Mouse (Mus musculus): ENCODE data around the gene Ccnb1ip1. TPM values are rescaled to one million over a fixed set of nuclear protein-coding genes. Genes with fewer than 3 reads are reported as not detected.

Ccnb1ip1 gene
- polyA plus RNA-seq (2017; shearing (Covaris generic)) = under 1 TPM in 1 of 2 experiments, not detected in 1; 0.37 TPM

DNA sequence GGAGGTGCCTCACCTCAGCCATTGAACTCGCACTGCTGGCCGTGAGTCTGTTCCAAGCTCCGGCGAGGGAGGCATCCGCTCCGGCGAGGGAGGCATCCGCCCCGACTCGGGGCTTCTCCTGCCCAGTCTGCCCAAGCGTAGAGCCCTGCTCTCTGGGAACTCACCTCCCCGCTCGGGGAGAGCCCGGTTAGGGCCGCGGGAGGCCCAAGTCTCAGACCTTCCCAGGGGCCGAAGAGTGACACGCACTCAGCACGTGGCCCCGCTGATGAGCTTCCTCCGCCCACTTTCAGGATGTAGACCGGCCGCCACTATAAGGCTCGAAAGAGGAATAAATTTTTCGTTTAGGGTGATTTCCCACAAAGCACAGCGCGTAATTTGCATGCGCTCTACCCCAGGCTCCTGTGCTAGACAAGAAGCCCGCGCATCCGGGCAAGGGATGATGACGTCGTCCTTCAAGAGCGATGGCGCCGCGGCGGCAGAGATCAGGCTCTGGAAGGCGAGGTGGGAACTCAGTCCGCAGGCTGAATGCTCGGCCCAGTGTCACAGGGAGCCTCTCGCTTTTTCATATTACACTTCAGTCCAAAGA is at the start of gene Ccnb1ip1, which contains the start of gene Parp2:
TSS of gene Ccnb1ip1 (minus strand) at position 246 of the 586 bp plus-strand sequence.
TSS of gene Parp2 (plus strand) at position 355 of the 586 bp plus-strand sequence.

DNA sequence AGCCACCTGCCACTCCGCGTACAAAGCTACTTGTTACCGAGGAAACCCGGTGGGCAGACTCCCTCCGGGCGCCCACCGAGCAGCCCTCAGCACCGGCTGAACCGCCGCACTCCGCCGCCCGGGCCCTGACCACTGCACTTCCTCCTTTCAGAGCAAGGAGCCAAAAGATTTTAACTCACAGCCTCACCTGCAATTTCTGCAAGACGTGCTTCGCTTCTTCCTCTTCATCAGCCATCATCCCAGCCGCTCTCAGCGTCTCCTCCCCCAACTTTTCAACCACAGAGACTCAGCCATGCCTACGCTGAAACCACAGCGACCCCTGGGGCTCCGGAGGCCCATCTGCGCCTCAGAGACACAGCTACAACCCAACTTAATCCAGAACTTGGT is 22.3 kb downstream of the Ccnb1ip1 start, which contains the start of gene Ttc5:
TSS of gene Ttc5 (minus strand) at position 269 of the 387 bp plus-strand sequence.

DNA sequence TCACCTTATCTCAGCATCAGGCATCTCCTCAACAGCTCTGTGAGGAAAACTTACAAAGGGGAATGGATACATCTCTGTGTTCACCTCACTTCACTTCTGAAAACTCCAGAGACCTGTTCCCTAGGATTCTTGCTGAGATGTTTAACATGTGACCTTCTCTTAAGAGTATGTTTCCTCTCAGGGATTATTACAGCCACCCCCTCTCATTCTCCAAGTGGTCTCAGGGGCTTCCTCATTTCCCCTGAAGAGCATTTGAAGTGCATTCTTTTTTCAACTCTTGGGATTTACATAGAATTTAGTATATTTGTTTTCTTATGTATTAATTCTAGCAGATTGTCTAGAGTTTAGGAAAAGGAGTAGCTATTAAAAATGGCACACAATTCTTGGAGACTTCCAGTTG is 62.5 kb downstream of the Ccnb1ip1 start, which contains the start of gene Olfr749:
TSS of gene Olfr749 (minus strand) at position 101 of the 400 bp plus-strand sequence.

Other genes starting within 250 kb of the Ccnb1ip1 start
- gene Olfr744, start 192.9 kb downstream of the Ccnb1ip1 start, polyA plus RNA-seq (2017; shearing (Covaris generic)) = not detected
- gene Olfr745, start 168.3 kb downstream of the Ccnb1ip1 start, polyA plus RNA-seq (2017; shearing (Covaris generic)) = 1 to 10 TPM in 1 of 2 experiments, under 1 TPM in 1; 0.19 to 1.2 TPM
- gene Olfr746, start 160.6 kb downstream of the Ccnb1ip1 start, polyA plus RNA-seq (2017; shearing (Covaris generic)) = not detected
- gene Olfr747, start 114.5 kb downstream of the Ccnb1ip1 start, polyA plus RNA-seq (2017; shearing (Covaris generic)) = not detected
- under 1 TPM in 1 of 2 experiments, not detected in 1; 0.71 TPM for gene Olfr748, start 100.4 kb downstream of the Ccnb1ip1 start, polyA plus RNA-seq (2017; shearing (Covaris generic))
- not detected for gene Olfr749, start 62.6 kb downstream of the Ccnb1ip1 start, polyA plus RNA-seq (2017; shearing (Covaris generic))
- 100 to 1,000 TPM; 107 to 120 TPM for gene Ttc5, start 22.2 kb downstream of the Ccnb1ip1 start, polyA plus RNA-seq (2017; shearing (Covaris generic))
- 10 to 100 TPM; 74.4 to 87.3 TPM for gene Parp2, start 109 bp upstream of the Ccnb1ip1 start, polyA plus RNA-seq (2017; shearing (Covaris generic))
- gene Tep1, start 62.8 kb upstream of the Ccnb1ip1 start, polyA plus RNA-seq (2017; shearing (Covaris generic)) = 10 to 100 TPM; 20.6 to 24.3 TPM
- under 1 TPM; 0.33 to 0.40 TPM for gene Klhl33, start 89.8 kb upstream of the Ccnb1ip1 start, polyA plus RNA-seq (2017; shearing (Covaris generic))
- 100 to 1,000 TPM in 1 of 2 experiments, 10 to 100 TPM in 1; 95.6 to 104 TPM for gene Osgep, start 117.2 kb upstream of the Ccnb1ip1 start, polyA plus RNA-seq (2017; shearing (Covaris generic))
- 10 to 100 TPM; 50.0 to 51.6 TPM for gene Apex1, start 117.2 kb upstream of the Ccnb1ip1 start, polyA plus RNA-seq (2017; shearing (Covaris generic))
- 10 to 100 TPM; 67.6 to 81.9 TPM for gene Pip4p1, start 123.1 kb upstream of the Ccnb1ip1 start, polyA plus RNA-seq (2017; shearing (Covaris generic))
- gene Pnp, start 123.3 kb upstream of the Ccnb1ip1 start, polyA plus RNA-seq (2017; shearing (Covaris generic)) = 10 to 100 TPM; 47.8 to 51.5 TPM
- not detected for gene Gm49342, start 136.8 kb upstream of the Ccnb1ip1 start, polyA plus RNA-seq (2017; shearing (Covaris generic))
- gene Pnp2, start 148.3 kb upstream of the Ccnb1ip1 start, polyA plus RNA-seq (2017; shearing (Covaris generic)) = 1 to 10 TPM in 1 of 2 experiments, under 1 TPM in 1; 0.95 to 1.1 TPM
- 1 to 10 TPM in 1 of 2 experiments, under 1 TPM in 1; 0.37 to 1.0 TPM for gene Rnase10, start 200.0 kb upstream of the Ccnb1ip1 start, polyA plus RNA-seq (2017; shearing (Covaris generic))
- gene Rnase9, start 234.1 kb upstream of the Ccnb1ip1 start, polyA plus RNA-seq (2017; shearing (Covaris generic)) = not detected
- not detected for gene Rnase11, start 242.4 kb upstream of the Ccnb1ip1 start, polyA plus RNA-seq (2017; shearing (Covaris generic))
- not detected for gene Rnase12, start 249.9 kb upstream of the Ccnb1ip1 start, polyA plus RNA-seq (2017; shearing (Covaris generic))

All from inflammation-experienced regulatory T-cells (primary cell).